Mouse (Mus musculus): ENCODE data around the gene Lrmda. TPM values are rescaled to one million over a fixed set of nuclear protein-coding genes. Genes with fewer than 3 reads are reported as not detected.

Lrmda gene
- total and polyA plus RNA-seq, 3 experiments = 5.1 to 5.9 TPM; not detected in 1

- Histone ChIP-seq H3K27me3 (ENCODE audit: control insufficient read depth in 1 of 2, insufficient read depth in 2 of 2, low read length in 2 of 2) (no peaks in the 10 kb centered on the region), H3K9ac (ENCODE audit: control insufficient read depth, low read depth, low read length, poor library complexity, severe bottlenecking) (no peak overlapping the region), H3K4me3 (ENCODE audit: control insufficient read depth in 1 of 2, insufficient read depth in 1 of 2, low read depth in 2 of 2, low read length in 2 of 2) (no peak overlapping the region), H3K27ac (ENCODE audit: control insufficient read depth, low read depth, low read length) (no peak overlapping the region), H3K36me3 (ENCODE audit: control insufficient read depth in 1 of 2, insufficient read depth in 2 of 2, low read length in 2 of 2) (no peaks in the 10 kb centered on the region), H3K79me2 (ENCODE audit: control insufficient read depth, insufficient read depth, low read length, poor library complexity) (no peaks in the 10 kb centered on the region; the same call in 1 of the 2 replicates), H3K9me3 (replicated peaks; ENCODE audit: insufficient read depth, low read length) (no peaks in the 10 kb centered on the region), H3K4me1 (ENCODE audit: control insufficient read depth in 1 of 2, insufficient read depth in 2 of 2, low read length in 2 of 2) (peaks cover 0 to 3% of the 10 kb centered on the region in 2 experiments; a peak in 2 of 4 replicates)
- TF ChIP-seq GABPA (IDR thresholded peaks at IDR 0.05; ENCODE audit: low read depth, low read length) = no peak
- TF ChIP-seq MAFK (IDR thresholded peaks at IDR 0.05; ENCODE audit: borderline replicate concordance, low read depth, low read length) = no peak
- no peak for TF ChIP-seq ELF1 (IDR thresholded peaks at IDR 0.05; ENCODE audit: low read depth, low read length)
- no peak for TF ChIP-seq SIN3A (IDR thresholded peaks at IDR 0.05; ENCODE audit: low read length)
- no peak for TF ChIP-seq E2F4 (IDR thresholded peaks at IDR 0.05; ENCODE audit: borderline replicate concordance, low read depth, low read length)
- no peak for TF ChIP-seq CHD1 (IDR thresholded peaks at IDR 0.05; ENCODE audit: low read depth, low read length)
- TF ChIP-seq UBTF (IDR thresholded peaks at IDR 0.05; ENCODE audit: borderline replicate concordance, insufficient read depth, low read depth, low read length) = no peak
- TF ChIP-seq TCF12 (IDR thresholded peaks at IDR 0.05; ENCODE audit: low read depth, low read length) = no peak
- TF ChIP-seq KAT2A (conservative IDR thresholded peaks at IDR 0.05; ENCODE audit: low read depth, low read length) = no peak
- TF ChIP-seq POLR2AphosphoS2 (IDR thresholded peaks at IDR 0.05; ENCODE audit: low read length) = no peak
- TF ChIP-seq MYB (IDR thresholded peaks at IDR 0.05; ENCODE audit: low read depth, low read length) = no peak
- no peak for TF ChIP-seq NELFE (IDR thresholded peaks at IDR 0.05; ENCODE audit: low read depth, low read length)
- TF ChIP-seq MAX (IDR thresholded peaks at IDR 0.05; ENCODE audit: low read length) = no peak
- no peak for TF ChIP-seq MEF2A (IDR thresholded peaks at IDR 0.05; ENCODE audit: extremely low read depth, insufficient replicate concordance, low read depth, low read length, poor library complexity, severe bottlenecking)
- TF ChIP-seq EP300 (IDR thresholded peaks at IDR 0.05; ENCODE audit: low read depth in 1 of 2, low read length in 2 of 2) = no peak
- no peak for TF ChIP-seq RAD21 (IDR thresholded peaks at IDR 0.05; ENCODE audit: low read depth, low read length)
- TF ChIP-seq CTCF (IDR thresholded peaks at IDR 0.05 in 2 of 3, conservative IDR thresholded peaks at IDR 0.05 in 1 of 3; ENCODE audit: control insufficient read depth in 1 of 3, insufficient read depth in 1 of 3, low read depth in 2 of 3, low read length in 3 of 3, poor library complexity in 1 of 3, severe bottlenecking in 1 of 3) = no peak
- TF ChIP-seq RCOR1 (IDR thresholded peaks at IDR 0.05; ENCODE audit: low read depth, low read length) = no peak
- no peak for TF ChIP-seq ZC3H11A (IDR thresholded peaks at IDR 0.05; ENCODE audit: low read depth, low read length)
- DNase-seq (ENCODE audit: low read depth, low spot score) = no peak
Measured at GRCm38 (mm10) chr14:22017011-22017410, 2.5 kb upstream of the Lrmda start.
